Mouse (Mus musculus) liver, postnatal 0 days (tissue): ENCODE data around the gene Gon4l. TPM values are rescaled to one million over a fixed set of nuclear protein-coding genes. Genes with fewer than 3 reads are reported as not detected.

Experiments used
- ATAC-seq: fragments of 200-750 bp; cut with Nextera tagmentation; 2 replicates; pipeline ENCODE4 v1.8.0; 2017; ENCODE audit warnings: mild to moderate bottlenecking, moderate library complexity
- DNase-seq: peaks from one replicate; pipeline ENCODE4 v3.0.0-alpha.2; 2016
- H3K27ac ChIP-seq: fragments of 300-500 bp; sonication (generic); 2 replicates; pipeline ENCODE4 v1.5.1; 2014; ENCODE audit warnings: antibody characterized with exemption, moderate library complexity, mild to moderate bottlenecking, low read depth
- H3K27me3 ChIP-seq: fragments of 300-500 bp; sonication (generic); 2 replicates; pipeline ENCODE4 v1.6.1; 2014; ENCODE audit warnings: low read length, control low read depth, mixed read lengths; ENCODE audit not compliant: insufficient read depth
- H3K36me3 ChIP-seq: fragments of 300-500 bp; sonication (generic); replicated peaks from 2 replicates; pipeline ENCODE4 v1.6.1; 2014; ENCODE audit warnings: mild to moderate bottlenecking, control low read depth, low read length, moderate library complexity, mixed read lengths; ENCODE audit not compliant: insufficient read depth
- H3K4me1 ChIP-seq: fragments of 300-500 bp; sonication (generic); 2 replicates; pipeline ENCODE4 v1.6.1; 2014; ENCODE audit warnings: antibody characterized with exemption, mild to moderate bottlenecking, control low read depth; ENCODE audit not compliant: insufficient read depth
- H3K4me2 ChIP-seq: fragments of 300-500 bp; sonication (generic); 2 replicates; pipeline ENCODE4 v1.6.1; 2014; ENCODE audit warnings: low read depth, mild to moderate bottlenecking, low read length, moderate library complexity, mixed read lengths
- H3K4me3 ChIP-seq: fragments of 300-500 bp; sonication (generic); 2 replicates; pipeline ENCODE4 v1.5.1; 2014; ENCODE audit warnings: low read depth, low read length
- H3K9ac ChIP-seq: fragments of 300-500 bp; sonication (generic); replicated peaks from 2 replicates; pipeline ENCODE4 v1.6.1; 2014; ENCODE audit warnings: mild to moderate bottlenecking, moderate library complexity
- H3K9me3 ChIP-seq: fragments of 300-500 bp; sonication (generic); 2 replicates; pipeline ENCODE4 v1.6.1; 2016; ENCODE audit warnings: mild to moderate bottlenecking, control low read depth, low read length, mixed read lengths
- CTCF ChIP-seq: sonication (generic); IDR thresholded peaks from 2 replicates; pipeline ENCODE4 v1.5.1; 2016; ENCODE audit warnings: antibody characterized with exemption, low read depth
- EP300 ChIP-seq: IDR thresholded peaks from 2 replicates; pipeline ENCODE4 v1.6.1; 2016; ENCODE audit warnings: antibody characterized with exemption, low read depth, mild to moderate bottlenecking
- WGBS: fragments of 180-500 bp; shearing (Covaris S2); extraction: QIAGEN DNeasy Blood & Tissue Kit; methylation state at CpG from one replicate; pipeline ENCODE4 v1.1.7; 2014; ENCODE audit not compliant: insufficient replicate concordance; 5-methylcytosine and 5-hydroxymethylcytosine counted together
- polyA plus RNA-seq: library from polyadenylated mRNA; unstranded; fragments of >200 nt; fragmentation: Nextera tagmentation; extraction: Ambion mirVana; gene quantifications from 2 replicates; pipeline ENCODE4 v1.2.1, GENCODE M21; 2015

Gene Gon4l
- polyA plus RNA-seq, 1 experiment from 2014 or later: 1.5 TPM

DNA sequence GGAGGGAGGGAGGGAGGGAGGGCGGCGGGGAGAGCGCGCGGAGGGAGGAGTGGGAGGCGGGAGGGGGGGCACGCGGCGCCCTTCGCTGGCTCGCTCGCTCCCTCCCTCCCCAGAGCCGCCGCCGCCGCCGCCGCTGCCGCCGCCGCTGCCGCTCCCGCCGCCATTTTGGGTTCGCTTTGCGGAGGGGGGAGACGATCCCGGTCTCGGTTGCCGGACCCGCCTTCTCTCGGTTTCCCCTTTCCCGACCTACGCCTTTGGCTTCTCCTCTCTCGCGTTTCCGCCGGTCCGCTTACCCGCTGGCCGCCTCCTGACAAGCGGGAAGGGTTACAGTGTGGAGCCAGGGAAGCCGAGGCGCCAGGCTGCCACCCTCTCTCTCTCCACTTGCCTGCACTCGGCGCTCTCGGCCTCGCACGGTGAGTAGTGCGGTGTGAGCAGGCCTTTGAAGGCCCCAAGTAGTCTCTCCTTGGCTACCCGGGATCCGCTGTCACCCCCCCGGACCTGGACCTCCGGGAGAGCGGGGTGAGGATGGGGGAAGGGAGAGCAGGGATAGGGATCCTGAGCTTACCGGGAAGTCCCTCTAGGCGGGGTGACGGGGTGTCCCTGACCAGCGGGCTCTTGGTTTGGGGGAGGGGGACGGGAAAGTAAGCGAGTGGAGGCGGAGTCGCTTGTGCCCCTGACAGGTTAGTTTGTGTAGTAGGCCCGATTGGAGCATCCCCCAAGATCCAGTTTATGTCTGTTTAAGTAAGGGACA lies 115.7 kb downstream of the Gon4l start, which contains the start of the genes Ash1l and Dap3:
TSS of gene Ash1l (plus strand) at position 47 of the 751 bp plus-strand sequence.
TSS of gene Dap3 (minus strand) at position 606 of the 751 bp plus-strand sequence.
- DNase-seq (peak; percentile 85), ATAC-seq (peak; percentile 72)
- no peaks in the 10 kb centered on the region for H3K9me3 ChIP-seq
- TF ChIP-seq EP300 (no peak), CTCF (peak; percentile 58)
- under 1% methylated on average over 31 of the region's 64 CpGs for WGBS
- peak within 1 kb of the TSS; percentile 91 for H3K4me3 ChIP-seq
- peaks cover 30% of the 10 kb centered on the region for H3K4me1 ChIP-seq
- H3K36me3 ChIP-seq: no peaks in the 10 kb centered on the region
- H3K9ac ChIP-seq: peak within 1 kb of the TSS; percentile 97
- H3K27ac ChIP-seq: peak within 1 kb of the TSS; percentile 99
- peak within 1 kb of the TSS; percentile 77 for H3K4me2 ChIP-seq
- no peaks in the 10 kb centered on the region for H3K27me3 ChIP-seq

- Histone ChIP-seq H3K27me3 (no peaks in the 10 kb centered on the region), H3K27ac (peak overlapping the region; percentile 99), H3K36me3 (no peaks in the 10 kb centered on the region), H3K9me3 (no peaks in the 10 kb centered on the region), H3K9ac (peak overlapping the region; percentile 97), H3K4me1 (peaks cover 35% of the 10 kb centered on the region), H3K4me3 (peak overlapping the region; percentile 91), H3K4me2 (peak overlapping the region; percentile 77)
- ATAC-seq (no peak), DNase-seq (no peak)
- WGBS: under 1% methylated on average over 5 of the region's 5 CpGs
- TF ChIP-seq EP300: no peak
- TF ChIP-seq CTCF: no peak
Measured at GRCm38 (mm10) chr3:88951327-88951800, 116.3 kb downstream of the Gon4l start.

GRCm38 (mm10) chr3:88953246-88953645 lies 118.2 kb downstream of the Gon4l start:
- TF ChIP-seq EP300 (no peak), CTCF (no peak)
- Histone ChIP-seq H3K36me3 (no peaks in the 10 kb centered on the region), H3K4me2 (no peak overlapping the region), H3K9me3 (no peaks in the 10 kb centered on the region), H3K27ac (no peak overlapping the region), H3K9ac (no peak overlapping the region), H3K4me1 (peaks cover 27% of the 10 kb centered on the region), H3K27me3 (no peaks in the 10 kb centered on the region), H3K4me3 (no peak overlapping the region)
- WGBS: 80% methylated on average over 4 of the region's 4 CpGs
- DNase-seq: no peak
- no peak for ATAC-seq

- Histone ChIP-seq H3K27me3 (no peaks in the 10 kb centered on the region), H3K9me3 (no peaks in the 10 kb centered on the region), H3K27ac (no peak overlapping the region), H3K4me3 (no peak overlapping the region), H3K36me3 (no peaks in the 10 kb centered on the region), H3K4me2 (no peak overlapping the region), H3K4me1 (peaks cover 23% of the 10 kb centered on the region), H3K9ac (no peak overlapping the region)
- DNase-seq (no peak), ATAC-seq (no peak)
- no peak for TF ChIP-seq EP300
- TF ChIP-seq CTCF: no peak
Measured at GRCm38 (mm10) chr3:88953736-88954135, 118.7 kb downstream of the Gon4l start.

Other genes with a start within 250 kb of the Gon4l start
- gene Arhgef2, start 229.3 kb upstream of the Gon4l start, polyA plus RNA-seq: 13.7 and 13.8 TPM in 2 replicates
- gene Rxfp4, start 182.1 kb upstream of the Gon4l start, polyA plus RNA-seq: not detected in 2 replicates
- 18.8 and 19.8 TPM in 2 replicates for gene Khdc4, start 149.4 kb upstream of the Gon4l start, polyA plus RNA-seq
- 25.6 and 26.3 TPM in 2 replicates for gene Rit1, start 118.4 kb upstream of the Gon4l start, polyA plus RNA-seq
- gene Syt11, start 60.1 kb upstream of the Gon4l start, polyA plus RNA-seq: 0.36 and 0.51 TPM in 2 replicates
- 9.8 and 9.9 TPM in 2 replicates for gene Msto1, start 78.8 kb downstream of the Gon4l start, polyA plus RNA-seq
- 3.7 and 4.1 TPM in 2 replicates for gene Ash1l, start 115.4 kb downstream of the Gon4l start, polyA plus RNA-seq
- 59.1 and 60.9 TPM in 2 replicates for gene Dap3, start 116.0 kb downstream of the Gon4l start, polyA plus RNA-seq